Mouse (Mus musculus) limb, embryonic 14.5 days (tissue): ENCODE results near the gene Abca12. TPM values are rescaled to one million over a fixed set of nuclear protein-coding genes. Genes with fewer than 3 reads are reported as not detected.

ENCODE experiments used
- ATAC-seq: fragments of 200-750 bp; cut with Nextera tagmentation; 2 replicates; pipeline ENCODE4 v1.8.0; 2017; ENCODE audit warnings: low read depth, moderate number of reproducible peaks, moderate TSS enrichment; ENCODE audit not compliant: low FRiP score
- DNase-seq: peaks from one replicate; pipeline ENCODE4 v3.0.0-alpha.2; 2015; ENCODE audit warnings: low spot score
- H3K27ac ChIP-seq: fragments of 300-500 bp; sonication (generic); replicated peaks from 2 replicates; pipeline ENCODE4 v1.5.1; 2014; ENCODE audit warnings: low read depth, mild to moderate bottlenecking, low read length, moderate library complexity, mixed read lengths
- H3K27me3 ChIP-seq: fragments of 300-500 bp; sonication (generic); 2 replicates; pipeline ENCODE4 v1.6.1; 2014; ENCODE audit warnings: low read length, mixed read lengths; ENCODE audit not compliant: control insufficient read depth, insufficient read depth
- H3K36me3 ChIP-seq: fragments of 300-500 bp; sonication (generic); 2 replicates; pipeline ENCODE4 v1.6.1; 2014; ENCODE audit warnings: mild to moderate bottlenecking, low read length, moderate library complexity, mixed read lengths; ENCODE audit not compliant: control insufficient read depth, insufficient read depth
- H3K4me1 ChIP-seq: fragments of 300-500 bp; sonication (generic); 2 replicates; pipeline ENCODE4 v1.6.1; 2014; ENCODE audit warnings: antibody characterized with exemption, low read length, mixed read lengths; ENCODE audit not compliant: control insufficient read depth, insufficient read depth
- H3K4me2 ChIP-seq: fragments of 300-500 bp; sonication (generic); replicated peaks from 2 replicates; pipeline ENCODE4 v1.6.1; 2014; ENCODE audit warnings: low read depth, mild to moderate bottlenecking, low read length, moderate library complexity; ENCODE audit not compliant: severe bottlenecking
- H3K4me3 ChIP-seq: fragments of 300-500 bp; sonication (generic); replicated peaks from 2 replicates; pipeline ENCODE4 v1.5.1; 2014; ENCODE audit warnings: low read length
- H3K9ac ChIP-seq: fragments of 300-500 bp; sonication (generic); 2 replicates; pipeline ENCODE4 v1.6.1; 2014; ENCODE audit warnings: mild to moderate bottlenecking, low read depth, low read length, moderate library complexity; ENCODE audit not compliant: severe bottlenecking
- H3K9me3 ChIP-seq: fragments of 300-500 bp; sonication (generic); 2 replicates; pipeline ENCODE4 v1.6.1; 2016; ENCODE audit warnings: low read length; ENCODE audit not compliant: control insufficient read depth
- POLR2A ChIP-seq: fragments of 200-500 bp; IDR thresholded peaks from 2 replicates; pipeline ENCODE4 v1.8.0; 2012; ENCODE audit warnings: inconsistent platforms, mild to moderate bottlenecking, moderate library complexity, borderline replicate concordance; ENCODE audit not compliant: insufficient read depth, insufficient read length; ENCODE audit errors: extremely low read depth
- WGBS: fragments of 180-500 bp; shearing (Covaris S2); extraction: QIAGEN DNeasy Blood & Tissue Kit; methylation state at CpG from one replicate; pipeline ENCODE4 v1.1.7; 2014; 5-methylcytosine and 5-hydroxymethylcytosine counted together
- polyA plus RNA-seq, 2 experiments: library from polyadenylated mRNA; depleted of rRNA in 1 of 2; stranded (reverse) in 1 of 2; unstranded in 1 of 2; fragments of >200 nt; fragmentation: Nextera tagmentation in 1 of 2; extraction: Ambion mirVana in 1 of 2; gene quantifications; 2 replicates each; pipeline versions ENCODE4 v1.2.1 to v1.2.3; 2012 to 2014

Gene Abca12
- polyA plus RNA-seq, 2 experiments = 1.9 to 3.7 TPM

DNA sequence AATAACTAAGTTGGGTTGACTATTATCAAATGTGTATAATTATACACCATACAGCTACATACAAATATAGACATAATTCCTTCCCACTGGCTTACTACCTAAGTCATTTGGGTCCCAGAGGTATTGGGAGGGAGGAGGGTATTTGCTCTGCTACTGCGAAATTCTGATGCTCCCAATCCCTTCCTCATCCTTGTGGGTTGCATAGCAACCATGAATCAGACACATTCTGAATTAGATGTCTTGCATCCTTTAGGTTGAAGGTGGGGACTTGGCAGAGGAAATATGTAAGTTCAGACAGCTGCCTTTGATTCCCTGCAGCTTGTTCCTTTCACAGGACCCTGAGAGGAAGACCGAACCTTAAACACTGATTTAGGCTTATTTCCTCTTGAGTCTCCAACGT lies 108.5 kb downstream of the Abca12 start:
- Histone ChIP-seq H3K4me2 (no peak overlapping the region), H3K27me3 (no peaks in the 10 kb centered on the region), H3K36me3 (no peaks in the 10 kb centered on the region), H3K27ac (no peak overlapping the region), H3K4me1 (0 out of 2 replicates have a peak, but pooled peaks cover 3% of the 10 kb centered on the region), H3K9me3 (no peaks in the 10 kb centered on the region), H3K4me3 (no peak overlapping the region), H3K9ac (no peak overlapping the region)
- DNase-seq (no peak), ATAC-seq (no peak)
- TF ChIP-seq POLR2A = no peak
- whole genome bisulfite sequencing = 39% methylated on average over 3 of the region's 3 CpGs

GRCm38 (mm10) chr1:71304588-71304987 lies 110.1 kb downstream of the Abca12 start:
- Histone ChIP-seq H3K27me3 (no peaks in the 10 kb centered on the region), H3K4me1 (0 out of 2 replicates have a peak, but pooled peaks cover 3% of the 10 kb centered on the region), H3K9ac (no peak overlapping the region), H3K36me3 (no peaks in the 10 kb centered on the region), H3K4me2 (no peak overlapping the region), H3K9me3 (no peaks in the 10 kb centered on the region), H3K27ac (no peak overlapping the region), H3K4me3 (no peak overlapping the region)
- WGBS = 64% methylated on average over 2 of the region's 2 CpGs
- DNase-seq (no peak), ATAC-seq (no peak)
- no peak for TF ChIP-seq POLR2A

DNA sequence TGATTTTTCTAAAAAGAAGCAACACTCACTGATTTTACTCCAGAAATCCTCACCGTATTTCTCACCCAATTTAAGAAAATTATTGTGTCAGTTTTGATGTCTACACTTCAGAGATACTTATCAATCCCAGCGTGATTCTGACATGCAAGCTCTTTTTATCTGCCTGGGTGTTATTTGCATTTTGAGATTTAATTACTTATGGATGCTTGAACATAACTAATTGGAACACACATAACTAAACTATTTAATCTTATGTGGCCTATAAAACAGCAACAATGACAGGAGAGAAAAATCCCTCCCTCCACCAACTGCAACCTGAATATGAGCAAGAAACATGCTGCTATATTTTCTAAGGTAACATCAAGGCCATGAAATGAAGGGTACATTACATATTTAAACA lies 117.7 kb downstream of the Abca12 start:
- Histone ChIP-seq H3K9ac (no peak overlapping the region), H3K27me3 (no peaks in the 10 kb centered on the region), H3K36me3 (no peaks in the 10 kb centered on the region), H3K9me3 (no peaks in the 10 kb centered on the region), H3K27ac (no peak overlapping the region), H3K4me2 (no peak overlapping the region), H3K4me1 (no peaks in the 10 kb centered on the region), H3K4me3 (no peak overlapping the region)
- WGBS = 68% methylated on average over 2 of the region's 2 CpGs
- DNase-seq = no peak
- no peak for TF ChIP-seq POLR2A
- ATAC-seq = no peak

DNA sequence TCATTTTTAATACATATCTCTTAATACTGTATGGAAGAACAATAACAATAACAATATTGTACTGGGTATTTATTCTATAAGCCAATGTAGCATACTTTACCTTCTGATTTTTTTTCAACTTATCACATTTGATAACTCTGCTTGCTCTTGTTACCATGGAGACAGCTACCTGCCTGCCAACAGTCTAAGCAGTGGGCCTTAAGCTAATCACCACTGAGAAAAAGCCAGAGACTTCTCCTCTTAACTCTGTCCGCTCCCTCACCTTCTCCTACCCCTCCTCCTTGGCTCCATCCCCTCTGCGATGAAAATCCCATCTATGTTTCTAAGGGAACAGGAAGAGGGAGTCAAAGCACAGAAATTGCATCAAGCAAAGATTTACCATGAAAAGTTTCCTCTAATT lies 118.1 kb downstream of the Abca12 start:
- Histone ChIP-seq H3K9ac (no peak overlapping the region), H3K9me3 (no peaks in the 10 kb centered on the region), H3K36me3 (no peaks in the 10 kb centered on the region), H3K4me3 (no peak overlapping the region), H3K27me3 (no peaks in the 10 kb centered on the region), H3K4me2 (no peak overlapping the region), H3K4me1 (no peaks in the 10 kb centered on the region), H3K27ac (no peak overlapping the region)
- ATAC-seq (no peak), DNase-seq (no peak)
- no peak for TF ChIP-seq POLR2A
- WGBS = 81% methylated on average over 2 of the region's 2 CpGs

GRCm38 (mm10) chr1:71291917-71292316 lies 122.8 kb downstream of the Abca12 start:
- no peak for ATAC-seq
- Histone ChIP-seq H3K4me2 (no peak overlapping the region), H3K4me3 (no peak overlapping the region), H3K27ac (no peak overlapping the region), H3K4me1 (no peaks in the 10 kb centered on the region), H3K36me3 (no peaks in the 10 kb centered on the region), H3K27me3 (no peaks in the 10 kb centered on the region), H3K9ac (no peak overlapping the region), H3K9me3 (no peaks in the 10 kb centered on the region)
- TF ChIP-seq POLR2A = no peak
- WGBS = 65% methylated on average over 3 of the region's 3 CpGs
- no peak for DNase-seq

DNA sequence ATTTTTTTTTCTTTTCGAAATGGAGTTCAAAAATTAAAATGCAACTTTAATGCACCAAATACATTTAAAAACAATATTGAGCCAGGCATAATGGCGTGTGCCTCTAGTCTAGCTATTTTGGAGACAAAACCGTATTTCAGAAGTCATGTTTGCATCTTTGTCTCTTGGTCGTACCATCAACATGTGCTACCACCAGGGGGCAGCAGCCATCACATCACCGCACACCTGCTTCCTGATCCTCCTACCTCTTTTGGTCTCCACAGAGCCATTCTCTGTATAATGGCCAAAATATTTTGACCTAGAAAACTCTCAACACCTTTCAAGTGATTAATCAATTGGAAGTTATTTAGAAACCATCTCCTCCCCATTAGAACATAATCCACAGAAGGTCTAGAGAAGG lies 125.2 kb downstream of the Abca12 start:
- H3K4me1 ChIP-seq = no peaks in the 10 kb centered on the region
- no peaks in the 10 kb centered on the region for H3K9me3 ChIP-seq
- 19% methylated on average over 5 of the region's 5 CpGs for WGBS
- no peak overlapping the region for H3K4me3 ChIP-seq
- ATAC-seq (no peak), DNase-seq (peak; percentile 50)
- no peak for TF ChIP-seq POLR2A
- no peak overlapping the region for H3K9ac ChIP-seq
- H3K27me3 ChIP-seq = no peaks in the 10 kb centered on the region
- H3K4me2 ChIP-seq = no peak overlapping the region
- H3K36me3 ChIP-seq = no peaks in the 10 kb centered on the region
- no peak overlapping the region for H3K27ac ChIP-seq
